Mouse (Mus musculus): ENCODE data around the gene Gm19668.
"Not testable (repeated sequence)": the region's sequence is repeated elsewhere in the genome, so short reads cannot be mapped to it uniquely, and the experiment has no call there.

The Gm19668 gene

GRCm38 (mm10) chr10:77769727-77770126 lies 29.2 kb downstream of the Gm19668 start:
- no peak for DNase-seq (ENCODE audit: low spot score)

GRCm38 (mm10) chr10:77759582-77759981 lies 39.4 kb downstream of the Gm19668 start, which contains the start of gene Gm3233:
Gene Gm3233 (minus strand): TSS chr10:77759682.
- not testable (repeated sequence) for DNase-seq (ENCODE audit: low spot score)

- no peak for DNase-seq (ENCODE audit: low spot score)
These were observed 45.5 kb downstream of the Gm19668 start for GRCm38 (mm10) chr10:77753448-77753847.

GRCm38 (mm10) chr10:77752312-77752711 lies 46.6 kb downstream of the Gm19668 start:
- not testable (repeated sequence) for DNase-seq (ENCODE audit: low spot score)

- DNase-seq (ENCODE audit: low spot score) = not testable (repeated sequence)
These were observed 47.7 kb downstream of the Gm19668 start, which contains the start of gene Gm9736 for GRCm38 (mm10) chr10:77751254-77751653. Gene Gm9736 (minus strand): TSS chr10:77751354.

GRCm38 (mm10) chr10:77750686-77751085 lies 48.2 kb downstream of the Gm19668 start:
- not testable (repeated sequence) for DNase-seq (ENCODE audit: low spot score)
